Mouse (Mus musculus) lung, adult 2 months (tissue): Measurements from ENCODE around the gene Tecpr1.

Experiments
- CTCF ChIP-seq: fragments of 200-500 bp; IDR thresholded peaks from 2 replicates; pipeline ENCODE4 v1.5.1; 2011; ENCODE audit warnings: mild to moderate bottlenecking, low read length, control low read depth; ENCODE audit not compliant: insufficient read depth
- POLR2A ChIP-seq: fragments of 200-500 bp; IDR thresholded peaks from 2 replicates; pipeline ENCODE4 v1.6.1; 2011; ENCODE audit warnings: low read depth, mild to moderate bottlenecking, control low read depth, low read length, borderline replicate concordance; ENCODE audit errors: extremely low read depth

DNA sequence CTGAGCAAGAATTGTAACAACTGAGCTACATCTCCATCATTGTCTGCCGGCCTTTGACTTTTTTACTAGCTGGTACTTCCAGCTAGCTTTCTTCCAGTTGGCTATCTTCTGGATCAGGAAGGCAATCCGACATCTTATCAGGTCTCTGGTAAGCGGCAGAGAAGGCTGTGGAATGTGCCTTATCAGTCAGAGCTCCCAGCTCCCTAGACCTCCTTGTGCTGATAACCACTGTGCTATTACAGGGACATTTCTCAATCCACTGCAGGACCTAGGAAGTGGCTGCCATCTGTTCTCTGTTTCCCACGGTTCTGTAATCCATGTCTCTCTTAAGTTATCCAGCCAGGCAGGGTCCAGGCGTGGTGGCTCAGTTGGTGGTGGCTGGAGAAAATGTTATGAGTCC is 48.4 kb upstream of the Tecpr1 start:
- no peak for TF ChIP-seq CTCF
- no peak for TF ChIP-seq POLR2A
